Mouse (Mus musculus): ENCODE data around the gene Pmvk. TPM values are rescaled to one million over a fixed set of nuclear protein-coding genes. Genes with fewer than 3 reads are reported as not detected.

Gene Pmvk
- polyA plus RNA-seq, 1 experiment from 2014 or later = 27.7 TPM

- Histone ChIP-seq H3K36me3 (ENCODE audit: control insufficient read depth, insufficient read depth) (no peaks in the 10 kb centered on the region), H3K4me3 (ENCODE audit: low read depth, low read length) (no peak overlapping the region), H3K4me2 (replicated peaks; ENCODE audit: low read depth) (no peak overlapping the region; the same call in 1 of the 2 replicates), H3K27ac (ENCODE audit: low read depth, low read length) (no peak overlapping the region), H3K27me3 (replicated peaks; ENCODE audit: control insufficient read depth, insufficient read depth, low read length) (peaks cover 8% of the 10 kb centered on the region), H3K9ac (ENCODE audit: low read depth, low read length) (no peak overlapping the region), H3K9me3 (ENCODE audit: control insufficient read depth) (no peaks in the 10 kb centered on the region), H3K4me1 (replicated peaks; ENCODE audit: control insufficient read depth, insufficient read depth, low read length) (no peaks in the 10 kb centered on the region)
- TF ChIP-seq CTCF (IDR thresholded peaks at IDR 0.05; ENCODE audit: low read depth) = peak; percentile 80
- 17% methylated on average over 4 of the region's 4 CpGs for WGBS
- ATAC-seq = no peak; the same call in 1 of the 2 replicates
These were observed 56.6 kb downstream of the Pmvk start for GRCm38 (mm10) chr3:89510979-89511378.

- Histone ChIP-seq H3K36me3 (ENCODE audit: control insufficient read depth, insufficient read depth) (no peaks in the 10 kb centered on the region), H3K9me3 (ENCODE audit: control insufficient read depth) (no peaks in the 10 kb centered on the region), H3K27ac (ENCODE audit: low read depth, low read length) (no peak overlapping the region), H3K4me3 (ENCODE audit: low read depth, low read length) (no peak overlapping the region), H3K9ac (ENCODE audit: low read depth, low read length) (no peak overlapping the region), H3K4me1 (replicated peaks; ENCODE audit: control insufficient read depth, insufficient read depth, low read length) (no peaks in the 10 kb centered on the region), H3K27me3 (replicated peaks; ENCODE audit: control insufficient read depth, insufficient read depth, low read length) (peaks cover 8% of the 10 kb centered on the region), H3K4me2 (replicated peaks; ENCODE audit: low read depth) (no peak overlapping the region; the same call in 1 of the 2 replicates)
- TF ChIP-seq CTCF (IDR thresholded peaks at IDR 0.05; ENCODE audit: low read depth) = no peak
- WGBS = 31% methylated on average over 15 of the region's 15 CpGs
- ATAC-seq = no peak
These were observed 57.1 kb downstream of the Pmvk start for GRCm38 (mm10) chr3:89511400-89511799.

GRCm38 (mm10) chr3:89512225-89512624, 57.9 kb downstream of the Pmvk start:
- 96% methylated on average over 2 of the region's 2 CpGs for WGBS
- no peak for ATAC-seq

GRCm38 (mm10) chr3:89515444-89515843, 61.1 kb downstream of the Pmvk start:
- WGBS = 57% methylated on average over 11 of the region's 11 CpGs
- Histone ChIP-seq H3K9ac (ENCODE audit: low read depth, low read length) (no peak overlapping the region), H3K4me2 (replicated peaks; ENCODE audit: low read depth) (no peak overlapping the region), H3K4me1 (replicated peaks; ENCODE audit: control insufficient read depth, insufficient read depth, low read length) (no peaks in the 10 kb centered on the region), H3K9me3 (ENCODE audit: control insufficient read depth) (no peaks in the 10 kb centered on the region), H3K27me3 (replicated peaks; ENCODE audit: control insufficient read depth, insufficient read depth, low read length) (peaks cover 7% of the 10 kb centered on the region), H3K4me3 (ENCODE audit: low read depth, low read length) (no peak overlapping the region), H3K36me3 (ENCODE audit: control insufficient read depth, insufficient read depth) (no peaks in the 10 kb centered on the region), H3K27ac (ENCODE audit: low read depth, low read length) (no peak overlapping the region)
- ATAC-seq = no peak
- no peak for TF ChIP-seq CTCF (IDR thresholded peaks at IDR 0.05; ENCODE audit: low read depth)

More at GRCm38 (mm10) chr3:89512225-89512624, 57.9 kb downstream of the Pmvk start:
- no peak overlapping the region for H3K27ac ChIP-seq (ENCODE audit: low read depth, low read length)
- peaks cover 8% of the 10 kb centered on the region for H3K27me3 ChIP-seq (replicated peaks; ENCODE audit: control insufficient read depth, insufficient read depth, low read length)
- no peak overlapping the region for H3K4me3 ChIP-seq (ENCODE audit: low read depth, low read length)
- H3K36me3 ChIP-seq (ENCODE audit: control insufficient read depth, insufficient read depth) = no peaks in the 10 kb centered on the region
- H3K9ac ChIP-seq (ENCODE audit: low read depth, low read length) = no peak overlapping the region
- peak; percentile 76 for TF ChIP-seq CTCF (IDR thresholded peaks at IDR 0.05; ENCODE audit: low read depth)
- H3K4me1 ChIP-seq (replicated peaks; ENCODE audit: control insufficient read depth, insufficient read depth, low read length) = no peaks in the 10 kb centered on the region
- H3K4me2 ChIP-seq (replicated peaks; ENCODE audit: low read depth) = no peak overlapping the region
- no peaks in the 10 kb centered on the region for H3K9me3 ChIP-seq (ENCODE audit: control insufficient read depth)

GRCm38 (mm10) chr3:89516321-89516720, 62.0 kb downstream of the Pmvk start:
- Histone ChIP-seq H3K4me1 (replicated peaks; ENCODE audit: control insufficient read depth, insufficient read depth, low read length) (no peaks in the 10 kb centered on the region), H3K4me2 (replicated peaks; ENCODE audit: low read depth) (no peak overlapping the region), H3K27ac (ENCODE audit: low read depth, low read length) (no peak overlapping the region), H3K9me3 (ENCODE audit: control insufficient read depth) (no peaks in the 10 kb centered on the region), H3K4me3 (ENCODE audit: low read depth, low read length) (no peak overlapping the region), H3K27me3 (replicated peaks; ENCODE audit: control insufficient read depth, insufficient read depth, low read length) (peaks cover 16% of the 10 kb centered on the region), H3K36me3 (ENCODE audit: control insufficient read depth, insufficient read depth) (no peaks in the 10 kb centered on the region), H3K9ac (ENCODE audit: low read depth, low read length) (no peak overlapping the region)
- no peak for ATAC-seq
- TF ChIP-seq CTCF (IDR thresholded peaks at IDR 0.05; ENCODE audit: low read depth) = peak; percentile 52
- WGBS = 86% methylated on average over 5 of the region's 5 CpGs

Other genes starting within 250 kb of the Pmvk start
- gene Thbs3, start 239.4 kb upstream of the Pmvk start, polyA plus RNA-seq (2015; fragmentation: Nextera tagmentation; extraction: Ambion mirVana) = 15.2 and 17.2 TPM in 2 replicates
- 140 and 145 TPM in 2 replicates for gene Mtx1, start 227.5 kb upstream of the Pmvk start, polyA plus RNA-seq (2015; fragmentation: Nextera tagmentation; extraction: Ambion mirVana)
- gene Muc1, start 225.5 kb upstream of the Pmvk start, polyA plus RNA-seq (2015; fragmentation: Nextera tagmentation; extraction: Ambion mirVana) = 3.5 and 6.7 TPM in 2 replicates
- 273 and 281 TPM in 2 replicates for gene Krtcap2, start 208.6 kb upstream of the Pmvk start, polyA plus RNA-seq (2015; fragmentation: Nextera tagmentation; extraction: Ambion mirVana)
- gene Trim46, start 208.2 kb upstream of the Pmvk start, polyA plus RNA-seq (2015; fragmentation: Nextera tagmentation; extraction: Ambion mirVana) = 1.2 and 1.3 TPM in 2 replicates
- gene Dpm3, start 195.2 kb upstream of the Pmvk start, polyA plus RNA-seq (2015; fragmentation: Nextera tagmentation; extraction: Ambion mirVana) = 120 and 128 TPM in 2 replicates
- 57.4 and 61.8 TPM in 2 replicates for gene Slc50a1, start 184.0 kb upstream of the Pmvk start, polyA plus RNA-seq (2015; fragmentation: Nextera tagmentation; extraction: Ambion mirVana)
- 50.7 and 69.8 TPM in 2 replicates for gene Efna1, start 173.4 kb upstream of the Pmvk start, polyA plus RNA-seq (2015; fragmentation: Nextera tagmentation; extraction: Ambion mirVana)
- 1.4 and 1.6 TPM in 2 replicates for gene Efna3, start 131.6 kb upstream of the Pmvk start, polyA plus RNA-seq (2015; fragmentation: Nextera tagmentation; extraction: Ambion mirVana)
- 5.1 and 5.3 TPM in 2 replicates for gene Efna4, start 116.5 kb upstream of the Pmvk start, polyA plus RNA-seq (2015; fragmentation: Nextera tagmentation; extraction: Ambion mirVana)
- gene Adam15, start 104.5 kb upstream of the Pmvk start, polyA plus RNA-seq (2015; fragmentation: Nextera tagmentation; extraction: Ambion mirVana) = 33.9 and 37.0 TPM in 2 replicates
- 10.0 and 11.5 TPM in 2 replicates for gene Dcst2, start 92.6 kb upstream of the Pmvk start, polyA plus RNA-seq (2015; fragmentation: Nextera tagmentation; extraction: Ambion mirVana)
- 23.5 and 26.7 TPM in 2 replicates for gene Dcst1, start 89.3 kb upstream of the Pmvk start, polyA plus RNA-seq (2015; fragmentation: Nextera tagmentation; extraction: Ambion mirVana)
- 14.3 and 20.8 TPM in 2 replicates for gene Zbtb7b, start 59.8 kb upstream of the Pmvk start, polyA plus RNA-seq (2015; fragmentation: Nextera tagmentation; extraction: Ambion mirVana)
- gene Lenep, start 51.7 kb upstream of the Pmvk start, polyA plus RNA-seq (2015; fragmentation: Nextera tagmentation; extraction: Ambion mirVana) = not detected in 2 replicates
- gene Flad1, start 42.7 kb upstream of the Pmvk start, polyA plus RNA-seq (2015; fragmentation: Nextera tagmentation; extraction: Ambion mirVana) = 29.2 and 32.1 TPM in 2 replicates
- 106 and 118 TPM in 2 replicates for gene Cks1b, start 36.2 kb upstream of the Pmvk start, polyA plus RNA-seq (2015; fragmentation: Nextera tagmentation; extraction: Ambion mirVana)
- gene Shc1, start 36.1 kb upstream of the Pmvk start, polyA plus RNA-seq (2015; fragmentation: Nextera tagmentation; extraction: Ambion mirVana) = 43.4 and 48.6 TPM in 2 replicates
- 17.1 and 17.5 TPM in 2 replicates for gene Pygo2, start 24.3 kb upstream of the Pmvk start, polyA plus RNA-seq (2015; fragmentation: Nextera tagmentation; extraction: Ambion mirVana)
- gene Pbxip1, start 17.8 kb upstream of the Pmvk start, polyA plus RNA-seq (2015; fragmentation: Nextera tagmentation; extraction: Ambion mirVana) = 52.2 and 55.8 TPM in 2 replicates
- 4.6 TPM in 2 replicates for gene Kcnn3, start 65.6 kb downstream of the Pmvk start, polyA plus RNA-seq (2015; fragmentation: Nextera tagmentation; extraction: Ambion mirVana)

Data from intestine, postnatal 0 days (tissue).